Mouse (Mus musculus) midbrain, embryonic 11.5 days (tissue): Measurements from ENCODE around the gene Flywch1. TPM values are rescaled to one million over a fixed set of nuclear protein-coding genes. Genes with fewer than 3 reads are reported as not detected.
A peak's percentile ranks its signal among the peaks of the same experiment; 100 is the strongest.

Source experiments
- ATAC-seq: fragments of 200-750 bp; cut with Nextera tagmentation; 2 replicates; pipeline ENCODE4 v1.8.0; 2017; ENCODE audit warnings: moderate TSS enrichment, moderate library complexity; ENCODE audit not compliant: low FRiP score
- DNase-seq: peaks from one replicate; pipeline ENCODE4 v3.0.0; 2015; ENCODE audit warnings: low spot score; ENCODE audit errors: missing footprints
- H3K27ac ChIP-seq: fragments of 300-500 bp; sonication (generic); 2 replicates; pipeline ENCODE4 v1.5.1; 2014; ENCODE audit warnings: low read depth, low read length
- H3K27me3 ChIP-seq: fragments of 300-500 bp; sonication (generic); 2 replicates; pipeline ENCODE4 v1.6.1; 2014; ENCODE audit warnings: mild to moderate bottlenecking, low read length, moderate library complexity, mixed read lengths; ENCODE audit not compliant: control insufficient read depth, insufficient read depth
- H3K36me3 ChIP-seq: fragments of 300-500 bp; sonication (generic); 2 replicates; pipeline ENCODE4 v1.6.1; 2014; ENCODE audit warnings: mild to moderate bottlenecking, low read length, moderate library complexity, mixed read lengths; ENCODE audit not compliant: control insufficient read depth, insufficient read depth
- H3K4me1 ChIP-seq: fragments of 300-500 bp; sonication (generic); 2 replicates; pipeline ENCODE4 v1.6.1; 2014; ENCODE audit warnings: low read length; ENCODE audit not compliant: control insufficient read depth, insufficient read depth
- H3K4me2 ChIP-seq: fragments of 300-500 bp; sonication (generic); 2 replicates; pipeline ENCODE4 v1.6.1; 2014; ENCODE audit warnings: mild to moderate bottlenecking, moderate library complexity
- H3K4me3 ChIP-seq: fragments of 300-500 bp; sonication (generic); 2 replicates; pipeline ENCODE4 v1.5.1; 2014; ENCODE audit warnings: low read depth, low read length
- H3K9ac ChIP-seq: fragments of 300-500 bp; sonication (generic); 2 replicates; pipeline ENCODE4 v1.6.1; 2014; ENCODE audit warnings: low read length
- H3K9me3 ChIP-seq: fragments of 300-500 bp; sonication (generic); 2 replicates; pipeline ENCODE4 v1.6.1; 2016; ENCODE audit warnings: low read length; ENCODE audit not compliant: control insufficient read depth
- WGBS: fragments of 180-500 bp; shearing (Covaris S2); extraction: QIAGEN DNeasy Blood & Tissue Kit; methylation state at CpG from one replicate; pipeline ENCODE4 v1.1.7; 2014; 5-methylcytosine and 5-hydroxymethylcytosine counted together
- polyA plus RNA-seq: library from polyadenylated mRNA; unstranded; fragments of >200 nt; fragmentation: Nextera tagmentation; extraction: Ambion mirVana; gene quantifications from 2 replicates; pipeline ENCODE4 v1.2.1, GENCODE M21; 2014

The Flywch1 gene
- polyA plus RNA-seq, 1 experiment from 2014 or later: 142 TPM

GRCm38 (mm10) chr17:23748631-23749391 is 22.6 kb downstream of the Flywch1 start:
- Histone ChIP-seq H3K4me3 (no peak overlapping the region), H3K36me3 (peaks cover 16% of the 10 kb centered on the region; the same call in 1 of the 2 replicates), H3K9me3 (no peaks in the 10 kb centered on the region), H3K27ac (no peak overlapping the region), H3K4me2 (no peak overlapping the region), H3K9ac (no peak overlapping the region), H3K4me1 (peaks cover 10% of the 10 kb centered on the region), H3K27me3 (peaks cover 33% of the 10 kb centered on the region)
- WGBS: 42% methylated on average over 10 of the region's 10 CpGs
- no peak for ATAC-seq
- peak; percentile 95 for DNase-seq

GRCm38 (mm10) chr17:23748026-23748425 is 23.4 kb downstream of the Flywch1 start:
- Histone ChIP-seq H3K4me2 (no peak overlapping the region), H3K4me1 (peaks cover 10% of the 10 kb centered on the region), H3K4me3 (no peak overlapping the region), H3K9me3 (no peaks in the 10 kb centered on the region), H3K36me3 (peaks cover 11% of the 10 kb centered on the region; the same call in 1 of the 2 replicates), H3K27ac (no peak overlapping the region), H3K9ac (no peak overlapping the region), H3K27me3 (peaks cover 41% of the 10 kb centered on the region)
- ATAC-seq (no peak), DNase-seq (peak; percentile 66)
- WGBS: 42% methylated on average over 6 of the region's 6 CpGs

GRCm38 (mm10) chr17:23747471-23747870 is 23.9 kb downstream of the Flywch1 start:
- Histone ChIP-seq H3K4me1 (peaks cover 10% of the 10 kb centered on the region), H3K4me2 (no peak overlapping the region), H3K36me3 (0 out of 2 replicates have a peak, but pooled peaks cover 6% of the 10 kb centered on the region), H3K9me3 (no peaks in the 10 kb centered on the region), H3K9ac (no peak overlapping the region), H3K27ac (no peak overlapping the region), H3K4me3 (no peak overlapping the region), H3K27me3 (peaks cover 47% of the 10 kb centered on the region)
- DNase-seq: peak; percentile 59
- ATAC-seq: no peak
- WGBS: 88% methylated on average over 3 of the region's 3 CpGs

GRCm38 (mm10) chr17:23746767-23747166 is 24.6 kb downstream of the Flywch1 start:
- Histone ChIP-seq H3K27me3 (peaks cover 54% of the 10 kb centered on the region), H3K36me3 (0 out of 2 replicates have a peak, but pooled peaks cover 3% of the 10 kb centered on the region), H3K4me3 (no peak overlapping the region), H3K9ac (no peak overlapping the region), H3K27ac (no peak overlapping the region), H3K4me2 (no peak overlapping the region), H3K9me3 (no peaks in the 10 kb centered on the region), H3K4me1 (peaks cover 10% of the 10 kb centered on the region)
- peak; percentile 41 for DNase-seq
- no peak for ATAC-seq
- 88% methylated on average over 3 of the region's 3 CpGs for WGBS

- Histone ChIP-seq H3K9ac (no peak overlapping the region), H3K4me2 (peak overlapping the region; percentile 50; the same call in 1 of the 2 replicates), H3K27me3 (peaks cover 58% of the 10 kb centered on the region), H3K36me3 (0 out of 2 replicates have a peak, but pooled peaks cover 2% of the 10 kb centered on the region), H3K9me3 (no peaks in the 10 kb centered on the region), H3K4me1 (peaks cover 10% of the 10 kb centered on the region), H3K27ac (no peak overlapping the region), H3K4me3 (peak overlapping the region; percentile 30; the same call in 1 of the 2 replicates)
- peak; percentile 88 for DNase-seq
- 2% methylated on average over 12 of the region's 12 CpGs for WGBS
- ATAC-seq: no peak
Measured at GRCm38 (mm10) chr17:23746311-23746710, 25.1 kb downstream of the Flywch1 start.

GRCm38 (mm10) chr17:23745301-23746251 is 25.8 kb downstream of the Flywch1 start, which contains the start of gene Kremen2:
Gene Kremen2, minus strand, starts transcription at chr17:23745833.
- peaks cover 66% of the 10 kb centered on the region for H3K27me3 ChIP-seq
- H3K4me1 ChIP-seq: peaks cover 12% of the 10 kb centered on the region
- peak within 1 kb of the TSS; percentile 30 for H3K4me3 ChIP-seq
- no peaks in the 10 kb centered on the region for H3K36me3 ChIP-seq
- WGBS: under 1% methylated on average over 39 of the region's 45 CpGs
- H3K27ac ChIP-seq: no peak within 1 kb of the TSS
- DNase-seq (peak; percentile 93), ATAC-seq (peak; percentile 28)
- no peaks in the 10 kb centered on the region for H3K9me3 ChIP-seq
- H3K9ac ChIP-seq: peak within 1 kb of the TSS; percentile 48
- H3K4me2 ChIP-seq: peak within 1 kb of the TSS; percentile 50

GRCm38 (mm10) chr17:23744651-23745050 is 26.8 kb downstream of the Flywch1 start:
- WGBS: 3% methylated on average over 14 of the region's 14 CpGs
- H3K4me1 ChIP-seq: peaks cover 14% of the 10 kb centered on the region
- no peak for ATAC-seq
- H3K9me3 ChIP-seq: no peaks in the 10 kb centered on the region
- H3K36me3 ChIP-seq: no peaks in the 10 kb centered on the region
- H3K27ac ChIP-seq: no peak overlapping the region
- H3K27me3 ChIP-seq: peaks cover 68% of the 10 kb centered on the region
- H3K4me3 ChIP-seq: 0 out of 2 replicates have a peak overlapping the region, but pooled peaks have one; percentile 3
- peak overlapping the region; percentile 50; the same call in 1 of the 2 replicates for H3K4me2 ChIP-seq
- H3K9ac ChIP-seq: no peak overlapping the region
- peak; percentile 88 for DNase-seq

GRCm38 (mm10) chr17:23744076-23744475 is 27.3 kb downstream of the Flywch1 start:
- ATAC-seq (no peak), DNase-seq (peak; percentile 82)
- no peaks in the 10 kb centered on the region for H3K9me3 ChIP-seq
- H3K4me1 ChIP-seq: peaks cover 17% of the 10 kb centered on the region
- H3K36me3 ChIP-seq: no peaks in the 10 kb centered on the region
- no peak overlapping the region for H3K4me2 ChIP-seq
- no peak overlapping the region for H3K27ac ChIP-seq
- WGBS: 20% methylated on average over 8 of the region's 8 CpGs
- H3K4me3 ChIP-seq: no peak overlapping the region
- peaks cover 68% of the 10 kb centered on the region for H3K27me3 ChIP-seq
- H3K9ac ChIP-seq: no peak overlapping the region
